Mouse (Mus musculus) ovary, postnatal 10 days (tissue): ENCODE data around the gene Ahctf1.

Experiments
- DNase-seq: peaks from one replicate; pipeline ENCODE4 v3.0.0; 2022; ENCODE audit warnings: low spot score

The Ahctf1 gene

DNA sequence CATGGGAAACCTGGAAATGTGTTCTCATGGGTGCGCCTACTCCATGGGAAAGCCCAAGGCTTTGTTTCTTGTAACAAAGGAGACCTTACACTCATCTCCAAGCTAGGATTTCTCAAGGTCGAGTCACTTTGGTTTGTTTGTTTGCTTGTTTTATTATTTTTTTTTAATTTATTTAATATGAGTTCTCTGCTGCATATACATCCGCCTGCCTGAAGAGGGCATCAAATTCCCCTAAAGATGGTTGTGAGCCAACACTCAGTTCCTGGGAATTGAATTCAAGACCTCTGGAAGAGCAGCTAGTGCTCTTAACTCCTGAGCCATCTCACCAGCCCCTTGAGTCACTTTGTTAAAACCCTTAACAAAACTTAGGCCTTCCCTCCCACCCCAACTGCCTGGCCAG is 90.1 kb downstream of the Ahctf1 start:
- no peak for DNase-seq

DNA sequence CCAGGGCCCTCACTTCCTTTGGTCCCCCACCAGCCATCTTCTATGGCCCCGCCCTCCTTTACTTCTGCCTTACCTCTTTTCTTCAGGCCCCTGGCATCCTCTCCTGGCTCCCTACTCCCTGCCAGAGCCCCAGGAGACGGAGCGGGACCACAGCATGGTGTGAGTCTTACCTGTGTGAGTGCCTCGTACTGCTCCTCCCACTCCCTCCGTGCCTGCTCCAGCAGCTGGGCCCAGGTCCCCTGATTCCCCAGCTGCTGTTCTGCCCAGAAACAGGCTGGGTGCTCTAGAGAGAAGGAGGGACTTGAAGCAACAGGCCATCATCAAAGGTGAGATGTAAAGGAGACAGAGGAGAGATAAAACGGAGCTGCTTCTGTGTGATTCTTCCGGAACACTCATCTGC is 90.8 kb downstream of the Ahctf1 start:
- DNase-seq, result no peak

GRCm38 (mm10) chr1:179710739-179711138 is 92.7 kb downstream of the Ahctf1 start:
- no peak for DNase-seq

DNA sequence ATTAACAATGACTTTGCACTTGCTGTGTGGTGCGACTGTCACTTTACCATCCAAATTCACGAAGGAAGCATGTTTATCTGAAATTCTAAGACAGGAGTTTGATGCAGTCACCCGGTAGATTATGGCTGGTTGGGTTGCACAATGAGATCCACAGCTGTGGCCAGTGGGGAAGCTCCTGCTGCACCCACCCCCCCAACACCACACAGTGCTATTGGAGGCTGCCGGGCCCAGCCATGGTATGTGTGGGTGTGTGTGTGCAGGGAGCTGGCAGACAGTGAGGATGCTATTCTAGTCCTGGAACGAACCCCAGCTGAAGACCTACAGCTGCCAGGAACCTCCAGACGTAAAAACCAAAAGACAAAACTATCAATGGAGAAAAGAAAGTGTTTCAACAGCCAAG is 94.1 kb downstream of the Ahctf1 start:
- DNase-seq, result no peak

DNA sequence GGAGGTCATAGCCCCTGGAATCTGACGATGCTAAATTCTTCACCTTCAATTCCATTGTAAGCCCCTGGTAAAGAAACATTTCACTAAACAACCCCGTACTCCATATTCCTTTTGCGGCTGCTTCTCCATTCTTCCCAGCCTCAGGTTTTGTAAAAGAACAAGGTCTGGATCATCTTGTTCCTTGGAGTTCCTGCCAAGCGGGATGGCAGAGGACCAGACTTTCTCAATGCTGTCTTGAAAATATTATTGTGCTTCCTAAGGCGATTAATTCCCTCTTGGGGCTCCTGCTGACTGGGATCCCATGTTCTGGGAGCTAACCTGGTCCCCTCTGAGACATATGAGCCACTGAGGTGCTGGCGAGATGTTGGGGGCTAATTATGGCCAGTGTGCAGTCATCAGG is 98.3 kb downstream of the Ahctf1 start:
- DNase-seq, result no peak

DNA sequence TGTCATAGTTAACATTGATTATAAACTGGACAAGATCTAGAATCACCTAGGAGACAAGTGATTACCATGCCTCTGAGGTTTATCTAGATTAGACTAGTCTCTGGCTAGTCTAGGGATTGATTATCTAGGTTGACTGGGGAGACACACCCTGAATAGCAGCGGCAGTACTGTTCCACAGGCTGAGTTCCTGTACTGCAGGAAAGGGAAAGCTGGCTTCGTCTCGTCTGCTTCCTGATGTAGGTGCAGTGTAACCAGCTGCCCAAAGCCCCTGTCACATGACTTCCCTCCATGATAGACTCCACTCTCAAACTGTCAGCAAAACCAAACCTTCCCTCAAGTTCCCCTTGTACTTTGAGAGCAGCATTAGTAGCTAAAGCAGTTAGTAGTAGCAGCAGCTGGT is 99.3 kb downstream of the Ahctf1 start:
- DNase-seq, result no peak
